Mouse (Mus musculus): Measurements from ENCODE around the gene 2700049A03Rik. TPM values are rescaled to one million over a fixed set of nuclear protein-coding genes. Genes with fewer than 3 reads are reported as not detected.

Gene 2700049A03Rik
- total RNA-seq, 1 experiment from 2014 or later, result 21.2 TPM

Other genes with a start within 250 kb of the 2700049A03Rik start
- gene Actr10, start 199.0 kb upstream of the 2700049A03Rik start, total RNA-seq (2017), result 43.8 and 75.4 TPM in 2 replicates
- gene Psma3, start 162.2 kb upstream of the 2700049A03Rik start, total RNA-seq (2017), result 267 and 328 TPM in 2 replicates
- gene Arid4a, start 120.9 kb upstream of the 2700049A03Rik start, total RNA-seq (2017), result 103 and 106 TPM in 2 replicates
- gene Tomm20l, start 25.4 kb upstream of the 2700049A03Rik start, total RNA-seq (2017), result not detected in 2 replicates
- gene Timm9, start 164 bp upstream of the 2700049A03Rik start, total RNA-seq (2017), result 44.6 and 49.0 TPM in 2 replicates
- 0.56 TPM in 1 of 2 replicates, not detected in the other for gene Dact1, start 173.0 kb downstream of the 2700049A03Rik start, total RNA-seq (2017)